Mouse (Mus musculus): ENCODE data around the gene Hist1h3b. TPM values are rescaled to one million over a fixed set of nuclear protein-coding genes. Genes with fewer than 3 reads are reported as not detected.

The Hist1h3b gene
- total RNA-seq, 2 experiments from 2014 or later = 13.6 to 15.0 TPM

GRCm38 (mm10) chr13:23751478-23751956 is 550 bp upstream of the Hist1h3b start:
- DNase-seq (ENCODE audit: low spot score in 2 of 2) = no peak
- Histone ChIP-seq H3K4me3 (peak overlapping the region; percentile 35), H3K27ac (peak overlapping the region; percentile 93)
- TF ChIP-seq CTCF (conservative IDR thresholded peaks at IDR 0.05) = no peak; the same call in none of the 2 replicates

DNA sequence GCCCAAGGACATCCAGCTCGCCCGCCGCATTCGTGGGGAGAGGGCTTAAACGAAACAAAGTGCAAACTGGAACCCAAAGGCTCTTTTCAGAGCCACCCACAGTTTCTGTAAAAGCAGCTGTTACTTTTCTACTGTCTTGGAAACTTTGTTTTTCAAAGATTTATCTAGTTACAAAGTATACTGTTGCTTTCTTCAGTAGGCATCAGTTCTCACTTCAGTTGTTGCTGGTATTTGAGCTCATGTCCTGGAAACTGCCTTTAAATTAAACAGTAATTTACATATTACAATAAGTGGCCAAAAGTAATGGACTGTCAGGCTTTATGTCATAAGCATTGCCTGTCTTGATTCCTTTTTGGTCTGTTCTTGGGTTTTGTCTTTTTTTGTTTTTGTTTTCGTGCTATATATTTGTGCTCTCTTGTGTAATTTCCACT is 690 bp downstream of the Hist1h3b start:
- Histone ChIP-seq H3K27ac (no peak overlapping the region), H3K4me3 (no peak overlapping the region)
- no peak for TF ChIP-seq CTCF (conservative IDR thresholded peaks at IDR 0.05)
- DNase-seq (ENCODE audit: low spot score in 2 of 2) = no peak

DNA sequence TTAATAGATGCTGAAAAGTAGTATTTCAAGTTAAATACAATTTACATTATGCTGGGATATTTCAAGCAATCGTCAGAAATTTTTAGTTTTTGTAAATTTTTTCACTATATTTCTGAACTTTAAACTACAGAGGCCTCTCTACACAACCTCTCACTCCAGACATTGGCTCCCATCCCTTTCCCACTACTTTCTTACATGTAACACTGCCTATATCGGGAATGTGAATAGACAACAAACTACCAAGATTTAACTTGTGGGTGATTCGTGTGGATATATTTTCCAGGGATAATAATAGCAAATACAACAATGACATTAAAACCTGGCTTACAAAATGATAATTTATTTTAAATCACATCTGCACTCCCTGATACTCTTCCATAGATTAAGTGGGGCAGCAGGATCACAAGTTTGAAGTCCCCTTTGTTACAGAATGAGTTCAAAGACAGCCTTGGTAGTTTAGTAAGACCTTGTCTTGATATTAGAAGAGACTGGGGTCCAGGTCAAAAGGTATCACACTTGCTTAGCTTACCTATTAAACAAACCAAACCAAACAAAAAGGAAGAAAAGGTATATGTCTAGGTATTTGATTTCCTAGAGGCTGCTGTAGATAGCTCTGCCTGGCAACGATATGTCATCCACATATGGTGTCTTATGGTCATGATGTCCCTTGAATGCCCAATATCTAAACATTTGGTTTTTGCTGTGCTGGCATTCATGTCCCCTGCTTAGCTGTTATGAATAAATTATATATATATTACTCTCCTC is 1.4 kb downstream of the Hist1h3b start:
- no peak for DNase-seq (ENCODE audit: low spot score in 2 of 2)
- H3K27ac ChIP-seq = no peak overlapping the region
- no peak for TF ChIP-seq CTCF (conservative IDR thresholded peaks at IDR 0.05)
- no peak overlapping the region for H3K4me3 ChIP-seq

DNA sequence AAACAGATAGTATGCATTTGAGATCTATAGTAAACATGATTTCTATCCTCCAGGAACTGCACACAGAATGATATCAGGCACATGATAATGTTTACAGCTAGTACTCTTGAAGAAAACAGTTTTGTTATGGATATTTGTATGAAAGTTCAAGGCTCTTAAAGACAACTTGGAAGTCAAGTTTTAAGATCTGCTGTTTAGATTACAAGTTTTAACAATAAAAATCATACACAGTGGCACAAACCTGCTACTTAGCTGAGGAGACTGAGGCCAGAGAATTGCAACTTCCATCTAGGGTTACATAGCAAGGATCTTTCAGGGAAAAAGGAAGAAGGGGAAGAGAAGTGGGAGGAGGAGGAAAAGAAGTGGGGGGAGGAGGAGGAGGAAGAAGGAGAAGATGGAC is 2.9 kb downstream of the Hist1h3b start:
- no peak for DNase-seq (ENCODE audit: low spot score in 2 of 2)

DNA sequence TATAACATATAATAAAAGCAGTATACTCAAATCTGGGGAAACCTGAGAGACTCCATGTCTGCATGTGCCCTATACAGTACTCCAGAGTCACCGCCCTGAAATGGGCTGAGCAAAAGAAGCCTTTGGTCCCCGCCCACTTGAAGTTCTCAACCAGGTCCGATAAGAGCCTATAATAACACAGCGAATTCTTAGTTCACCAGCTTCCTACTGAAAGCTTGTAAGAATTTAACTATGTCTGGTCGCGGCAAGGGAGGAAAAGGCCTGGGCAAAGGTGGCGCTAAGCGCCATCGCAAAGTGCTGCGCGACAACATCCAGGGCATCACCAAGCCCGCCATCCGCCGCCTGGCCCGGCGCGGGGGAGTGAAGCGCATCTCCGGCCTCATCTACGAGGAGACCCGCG is 4.7 kb downstream of the Hist1h3b start, which contains the start of gene Hist1h4b:
TSS of gene Hist1h4b (plus strand) at position 224 of the 400 bp plus-strand sequence.
- Histone ChIP-seq H3K4me3 (peak within 1 kb of the TSS; percentile 48), H3K27ac (peak within 1 kb of the TSS; percentile 81)
- peak; percentile 89 to 94 for DNase-seq (ENCODE audit: low spot score in 2 of 2)
- no peak for TF ChIP-seq CTCF (conservative IDR thresholded peaks at IDR 0.05)

More for the DNA sequence above, 2.9 kb downstream of the Hist1h3b start:
- no peak for TF ChIP-seq CTCF (conservative IDR thresholded peaks at IDR 0.05)
- no peak overlapping the region for H3K4me3 ChIP-seq
- no peak overlapping the region for H3K27ac ChIP-seq

- TF ChIP-seq CTCF (conservative IDR thresholded peaks at IDR 0.05) = no peak
- Histone ChIP-seq H3K4me3 (peak overlapping the region; percentile 48), H3K27ac (peak overlapping the region; percentile 81)
- peak in 1 of 2 experiments; percentile 24 for DNase-seq (ENCODE audit: low spot score in 2 of 2)
Measured at GRCm38 (mm10) chr13:23757211-23757773, 5.2 kb downstream of the Hist1h3b start.

DNA sequence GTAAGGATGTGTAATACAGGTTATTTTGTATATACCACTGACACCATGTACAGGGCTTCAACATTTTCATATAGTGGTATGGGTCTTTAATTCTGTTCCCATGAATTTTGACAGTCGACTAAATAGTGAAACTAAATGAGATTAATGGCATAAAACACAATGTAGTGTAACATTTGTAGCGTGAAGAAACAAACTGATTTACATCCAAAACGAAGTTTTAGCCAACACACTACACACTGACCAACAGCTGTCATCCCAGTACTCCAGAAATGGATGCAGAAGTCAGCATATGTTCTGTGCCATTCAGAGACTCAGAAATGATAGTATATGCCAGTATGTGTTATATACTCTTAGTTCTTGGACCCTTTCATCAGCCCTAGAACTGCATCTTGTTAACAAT is 5.9 kb downstream of the Hist1h3b start:
- Histone ChIP-seq H3K27ac (no peak overlapping the region), H3K4me3 (no peak overlapping the region)
- TF ChIP-seq CTCF (conservative IDR thresholded peaks at IDR 0.05) = no peak
- DNase-seq (ENCODE audit: low spot score in 2 of 2) = no peak

GRCm38 (mm10) chr13:23759251-23759771 is 7.2 kb downstream of the Hist1h3b start:
- TF ChIP-seq CTCF (conservative IDR thresholded peaks at IDR 0.05) = no peak
- Histone ChIP-seq H3K27ac (no peak overlapping the region), H3K4me3 (no peak overlapping the region)
- no peak for DNase-seq (ENCODE audit: low spot score in 2 of 2)

- Histone ChIP-seq H3K4me3 (no peak overlapping the region), H3K27ac (no peak overlapping the region)
- no peak for TF ChIP-seq CTCF (conservative IDR thresholded peaks at IDR 0.05)
- no peak for DNase-seq (ENCODE audit: low spot score in 2 of 2)
Measured at GRCm38 (mm10) chr13:23759916-23760239, 7.8 kb downstream of the Hist1h3b start.

DNA sequence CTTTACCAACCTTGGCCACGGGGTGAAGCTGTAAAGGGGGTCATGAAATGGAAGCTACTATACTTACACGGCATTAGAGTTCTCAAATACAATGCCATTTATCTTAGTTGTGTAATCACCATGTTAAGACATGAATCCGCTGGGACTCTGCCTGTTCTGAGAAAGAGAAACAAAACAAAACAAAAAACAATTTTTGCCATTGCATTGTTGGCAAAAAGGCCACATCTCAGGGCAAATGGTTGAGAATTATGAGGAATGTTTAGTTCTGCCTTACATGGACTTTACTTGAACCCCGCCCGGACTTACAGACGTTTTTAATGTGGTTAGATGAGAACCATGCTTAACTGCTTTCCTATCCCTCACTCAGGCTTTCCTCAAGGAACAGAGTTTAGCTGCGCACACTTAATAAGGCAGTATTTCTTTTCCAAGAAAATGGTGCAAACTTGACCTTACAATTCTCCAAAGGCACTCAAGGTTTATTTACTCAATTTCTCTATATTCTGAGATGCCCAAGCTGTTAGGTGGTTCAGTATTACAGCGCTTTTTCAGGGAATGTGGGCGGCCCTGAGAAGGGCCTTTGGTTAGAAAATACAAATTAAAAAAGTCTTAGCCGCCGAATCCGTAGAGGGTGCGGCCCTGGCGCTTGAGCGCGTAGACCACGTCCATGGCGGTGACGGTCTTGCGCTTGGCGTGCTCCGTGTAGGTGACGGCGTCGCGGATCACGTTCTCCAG is 8.3 kb downstream of the Hist1h3b start:
- peak overlapping the region; percentile 69 for H3K4me3 ChIP-seq
- no peak for DNase-seq (ENCODE audit: low spot score in 2 of 2)
- TF ChIP-seq CTCF (conservative IDR thresholded peaks at IDR 0.05) = peak; percentile 26; the same call in 1 of the 2 replicates
- peak overlapping the region; percentile 75 for H3K27ac ChIP-seq

DNA sequence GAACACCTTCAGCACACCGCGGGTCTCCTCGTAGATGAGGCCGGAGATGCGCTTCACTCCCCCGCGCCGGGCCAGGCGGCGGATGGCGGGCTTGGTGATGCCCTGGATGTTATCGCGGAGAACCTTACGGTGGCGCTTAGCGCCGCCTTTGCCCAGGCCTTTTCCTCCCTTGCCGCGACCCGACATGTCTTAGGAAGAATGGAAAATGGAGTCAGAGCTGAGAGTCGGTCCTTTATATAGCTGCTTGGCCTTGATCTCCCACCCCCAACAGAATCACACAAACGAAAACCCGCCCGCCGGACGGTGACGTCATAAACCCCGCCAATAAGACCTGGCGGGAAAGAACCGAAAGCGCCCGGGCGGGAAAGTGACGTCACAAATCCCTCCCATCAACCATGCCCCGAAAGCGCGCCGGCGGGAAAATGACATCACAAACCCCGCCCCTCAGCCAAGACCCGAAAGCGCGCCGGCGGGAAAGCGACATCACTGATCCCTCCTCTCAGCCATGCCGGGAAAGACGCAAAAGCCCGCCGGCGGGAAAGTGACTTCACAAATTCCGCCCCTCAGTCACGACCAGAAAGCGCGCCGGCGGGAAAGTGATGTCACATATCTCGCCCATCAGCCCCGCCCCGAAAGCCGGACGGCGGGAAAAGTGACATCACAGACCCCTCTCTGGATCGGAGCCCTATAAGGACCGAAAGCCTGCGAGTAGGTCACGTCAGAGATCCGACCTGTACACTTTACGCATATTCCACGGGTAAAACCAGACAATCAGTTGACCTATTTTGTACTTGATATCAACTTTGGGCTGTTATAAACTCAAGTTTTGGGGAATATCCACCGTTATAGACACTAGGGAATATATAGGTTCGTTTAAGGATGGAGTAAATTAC is 9.2 kb downstream of the Hist1h3b start, which contains the start of gene Hist1h4a:
TSS of gene Hist1h4a (minus strand) at position 259 of the 893 bp plus-strand sequence.
- DNase-seq (ENCODE audit: low spot score in 2 of 2) = peak; percentile 99
- Histone ChIP-seq H3K27ac (peak within 1 kb of the TSS; percentile 86), H3K4me3 (peak within 1 kb of the TSS; percentile 69)
- TF ChIP-seq CTCF (conservative IDR thresholded peaks at IDR 0.05) = no peak

DNA sequence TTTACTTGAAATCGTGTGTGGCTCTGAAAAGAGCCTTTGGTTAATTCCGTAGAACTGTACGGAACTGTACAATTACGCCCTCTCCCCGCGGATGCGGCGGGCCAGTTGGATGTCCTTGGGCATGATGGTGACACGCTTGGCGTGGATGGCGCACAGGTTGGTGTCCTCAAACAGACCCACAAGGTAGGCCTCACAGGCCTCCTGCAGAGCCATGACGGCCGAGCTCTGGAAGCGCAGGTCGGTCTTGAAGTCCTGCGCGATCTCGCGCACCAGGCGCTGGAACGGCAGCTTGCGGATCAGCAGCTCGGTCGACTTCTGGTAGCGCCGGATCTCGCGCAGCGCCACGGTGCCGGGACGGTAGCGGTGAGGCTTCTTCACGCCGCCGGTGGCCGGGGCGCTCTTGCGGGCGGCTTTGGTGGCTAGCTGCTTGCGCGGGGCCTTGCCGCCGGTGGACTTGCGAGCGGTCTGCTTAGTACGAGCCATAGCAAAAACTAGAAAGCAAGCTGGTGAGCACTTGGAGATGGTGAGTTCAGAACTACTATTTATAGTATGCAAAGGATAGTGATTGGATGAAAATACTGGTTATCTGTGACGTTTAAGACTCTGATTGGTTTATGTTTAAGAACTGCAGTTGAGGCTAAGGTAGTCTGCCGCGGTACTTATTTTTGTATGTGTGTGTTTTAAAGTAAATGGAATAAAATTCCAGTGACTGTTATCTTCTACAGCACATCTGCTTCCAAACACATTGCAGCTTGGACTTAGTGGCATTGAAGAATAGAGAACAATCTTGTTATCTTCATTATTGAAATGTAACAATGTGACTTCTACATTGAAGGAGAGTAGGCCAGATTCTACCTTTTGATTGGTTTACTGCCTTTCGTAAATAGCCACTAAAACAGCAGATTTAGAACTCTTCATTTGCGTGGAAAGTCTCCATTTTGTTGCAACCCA is 10.1 kb downstream of the Hist1h3b start, which contains the start of gene Hist1h3a:
TSS of gene Hist1h3a (minus strand) at position 516 of the 951 bp plus-strand sequence.
- H3K4me3 ChIP-seq = peak within 1 kb of the TSS; percentile 69
- peak within 1 kb of the TSS; percentile 86 for H3K27ac ChIP-seq
- DNase-seq (ENCODE audit: low spot score in 2 of 2) = peak; percentile 61 to 75

Data from layer of hippocampus, adult 2 months (tissue).